Mouse (Mus musculus): ENCODE measurements around the gene Arhgap15. TPM values are rescaled to one million over a fixed set of nuclear protein-coding genes. Genes with fewer than 3 reads are reported as not detected.

The Arhgap15 gene
- polyA plus RNA-seq, 1 experiment from 2014 or later: 0.88 TPM

- H3K27me3 ChIP-seq (ENCODE audit: control insufficient read depth, insufficient read depth, low read length): no peaks in the 10 kb centered on the region
Measured at GRCm38 (mm10) chr2:43788484-43788883, 39.9 kb downstream of the Arhgap15 start.

DNA sequence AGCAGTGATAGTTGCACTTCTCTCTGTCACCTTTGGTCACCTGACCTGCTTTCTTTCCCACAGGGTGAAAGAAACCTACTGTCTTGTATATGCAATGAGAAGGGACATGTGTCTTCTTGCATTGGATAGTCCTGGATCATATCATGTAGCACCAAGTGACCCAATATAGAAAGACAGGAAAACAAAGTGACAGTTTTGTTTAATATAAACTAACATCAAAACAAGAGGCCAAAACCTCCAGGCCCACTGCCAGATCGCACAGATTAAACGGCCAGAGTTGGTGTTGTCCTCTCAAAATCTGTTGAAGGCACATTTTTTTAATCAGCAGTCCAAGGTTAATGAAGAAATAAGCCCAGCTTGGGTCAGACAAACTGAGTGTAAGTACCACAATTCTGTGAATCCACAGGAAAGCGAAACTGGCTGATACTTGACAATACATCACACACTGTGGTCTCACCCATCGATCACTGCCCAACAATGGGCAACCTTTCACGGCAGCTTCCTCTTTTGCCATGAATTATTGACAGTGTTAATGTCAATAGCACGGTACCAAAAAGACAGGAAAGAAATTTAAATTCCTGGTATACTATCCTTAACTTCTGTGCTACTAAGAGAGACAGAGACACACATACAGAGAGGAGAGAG lies 41.5 kb downstream of the Arhgap15 start:
- Histone ChIP-seq H3K9me3 (ENCODE audit: control insufficient read depth, low read depth, low read length) (no peaks in the 10 kb centered on the region), H3K4me3 (ENCODE audit: low read depth, low read length) (no peak overlapping the region), H3K4me1 (ENCODE audit: control insufficient read depth, insufficient read depth, low read length) (no peaks in the 10 kb centered on the region), H3K9ac (replicated peaks; ENCODE audit: low read depth, low read length) (no peak overlapping the region), H3K27me3 (ENCODE audit: control insufficient read depth, insufficient read depth, low read length) (no peaks in the 10 kb centered on the region), H3K36me3 (ENCODE audit: control insufficient read depth, insufficient read depth, low read length) (no peaks in the 10 kb centered on the region), H3K4me2 (replicated peaks; ENCODE audit: low read depth, low read length) (no peak overlapping the region), H3K27ac (ENCODE audit: low read length) (no peak overlapping the region)
- no peak for ATAC-seq (ENCODE audit: insufficient number of reproducible peaks, insufficient read depth, low FRiP score, low read depth)
- WGBS: 57% methylated on average over 6 of the region's 6 CpGs

More at GRCm38 (mm10) chr2:43788484-43788883, 39.9 kb downstream of the Arhgap15 start:
- H3K36me3 ChIP-seq (ENCODE audit: control insufficient read depth, insufficient read depth, low read length): no peaks in the 10 kb centered on the region
- H3K9me3 ChIP-seq (ENCODE audit: control insufficient read depth, low read depth, low read length): no peaks in the 10 kb centered on the region
- no peak for ATAC-seq (ENCODE audit: insufficient number of reproducible peaks, insufficient read depth, low FRiP score, low read depth)
- H3K4me3 ChIP-seq (ENCODE audit: low read depth, low read length): no peak overlapping the region
- H3K9ac ChIP-seq (replicated peaks; ENCODE audit: low read depth, low read length): no peak overlapping the region
- H3K4me1 ChIP-seq (ENCODE audit: control insufficient read depth, insufficient read depth, low read length): no peaks in the 10 kb centered on the region
- no peak overlapping the region for H3K4me2 ChIP-seq (replicated peaks; ENCODE audit: low read depth, low read length)
- H3K27ac ChIP-seq (ENCODE audit: low read length): no peak overlapping the region
- WGBS: 37% methylated on average over 8 of the region's 8 CpGs

- WGBS: 48% methylated on average over 6 of the region's 6 CpGs
- Histone ChIP-seq H3K27me3 (ENCODE audit: control insufficient read depth, insufficient read depth, low read length) (no peaks in the 10 kb centered on the region), H3K9me3 (ENCODE audit: control insufficient read depth, low read depth, low read length) (no peaks in the 10 kb centered on the region), H3K4me2 (replicated peaks; ENCODE audit: low read depth, low read length) (no peak overlapping the region), H3K4me1 (ENCODE audit: control insufficient read depth, insufficient read depth, low read length) (no peaks in the 10 kb centered on the region), H3K4me3 (ENCODE audit: low read depth, low read length) (no peak overlapping the region), H3K9ac (replicated peaks; ENCODE audit: low read depth, low read length) (no peak overlapping the region), H3K27ac (ENCODE audit: low read length) (no peak overlapping the region), H3K36me3 (ENCODE audit: control insufficient read depth, insufficient read depth, low read length) (no peaks in the 10 kb centered on the region)
- ATAC-seq (ENCODE audit: insufficient number of reproducible peaks, insufficient read depth, low FRiP score, low read depth): no peak
Measured at GRCm38 (mm10) chr2:43791575-43791974, 43.0 kb downstream of the Arhgap15 start.

- Histone ChIP-seq H3K4me1 (ENCODE audit: control insufficient read depth, insufficient read depth, low read length) (no peaks in the 10 kb centered on the region), H3K27ac (ENCODE audit: low read length) (no peak overlapping the region), H3K4me2 (replicated peaks; ENCODE audit: low read depth, low read length) (no peak overlapping the region), H3K27me3 (ENCODE audit: control insufficient read depth, insufficient read depth, low read length) (no peaks in the 10 kb centered on the region), H3K9me3 (ENCODE audit: control insufficient read depth, low read depth, low read length) (no peaks in the 10 kb centered on the region), H3K4me3 (ENCODE audit: low read depth, low read length) (no peak overlapping the region), H3K9ac (replicated peaks; ENCODE audit: low read depth, low read length) (no peak overlapping the region), H3K36me3 (ENCODE audit: control insufficient read depth, insufficient read depth, low read length) (no peaks in the 10 kb centered on the region)
- 59% methylated on average over 3 of the region's 3 CpGs for WGBS
- ATAC-seq (ENCODE audit: insufficient number of reproducible peaks, insufficient read depth, low FRiP score, low read depth): no peak
Measured at GRCm38 (mm10) chr2:43793105-43793504, 44.5 kb downstream of the Arhgap15 start.

DNA sequence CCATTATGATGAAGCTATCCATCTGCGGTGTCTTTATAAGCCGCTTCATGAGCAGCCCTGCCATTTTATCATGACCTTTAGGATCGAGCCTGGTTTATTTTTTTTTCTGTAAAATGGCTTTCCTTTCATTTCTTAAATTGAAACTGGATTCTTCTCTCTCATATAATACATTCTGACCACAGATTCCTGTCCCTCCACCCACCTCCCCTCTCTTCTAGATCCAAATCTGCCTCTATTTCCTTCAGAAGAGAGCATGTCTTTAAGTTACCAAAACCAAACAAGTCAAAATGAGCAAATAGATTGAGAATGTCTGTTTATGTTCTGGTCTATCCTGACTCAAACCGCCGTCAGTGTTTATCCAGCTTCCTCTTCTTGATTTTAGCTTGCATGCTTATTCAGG lies 46.1 kb downstream of the Arhgap15 start:
- no peak overlapping the region for H3K4me3 ChIP-seq (ENCODE audit: low read depth, low read length)
- no peaks in the 10 kb centered on the region for H3K27me3 ChIP-seq (ENCODE audit: control insufficient read depth, insufficient read depth, low read length)
- ATAC-seq (ENCODE audit: insufficient number of reproducible peaks, insufficient read depth, low FRiP score, low read depth): no peak
- no peak overlapping the region for H3K27ac ChIP-seq (ENCODE audit: low read length)
- no peak overlapping the region for H3K4me2 ChIP-seq (replicated peaks; ENCODE audit: low read depth, low read length)
- no peaks in the 10 kb centered on the region for H3K9me3 ChIP-seq (ENCODE audit: control insufficient read depth, low read depth, low read length)
- WGBS: 79% methylated on average over 5 of the region's 5 CpGs
- no peaks in the 10 kb centered on the region for H3K4me1 ChIP-seq (ENCODE audit: control insufficient read depth, insufficient read depth, low read length)
- no peaks in the 10 kb centered on the region for H3K36me3 ChIP-seq (ENCODE audit: control insufficient read depth, insufficient read depth, low read length)
- no peak overlapping the region for H3K9ac ChIP-seq (replicated peaks; ENCODE audit: low read depth, low read length)

DNA sequence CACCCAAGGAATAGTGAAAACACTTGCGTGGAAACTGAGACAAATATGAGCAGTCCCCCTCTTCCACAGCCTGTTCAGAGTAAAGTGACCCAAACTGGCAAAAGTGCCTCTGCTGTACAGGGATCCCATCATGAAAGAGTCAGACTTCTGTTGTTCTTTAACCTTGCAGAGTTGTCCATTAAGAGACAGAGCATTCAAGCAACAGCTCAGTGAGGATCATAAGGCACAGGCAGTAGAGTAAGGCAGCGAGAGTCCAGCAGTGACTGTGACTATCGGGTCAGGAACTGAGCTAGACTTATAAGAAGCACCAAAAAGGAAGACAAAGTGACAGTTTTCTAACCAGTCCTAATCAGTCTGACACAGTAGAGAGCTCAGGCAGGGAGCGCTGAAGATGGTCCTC lies 47.8 kb downstream of the Arhgap15 start:
- no peak overlapping the region for H3K9ac ChIP-seq (replicated peaks; ENCODE audit: low read depth, low read length)
- H3K9me3 ChIP-seq (ENCODE audit: control insufficient read depth, low read depth, low read length): no peaks in the 10 kb centered on the region
- H3K36me3 ChIP-seq (ENCODE audit: control insufficient read depth, insufficient read depth, low read length): no peaks in the 10 kb centered on the region
- WGBS: 96% methylated on average over 4 of the region's 4 CpGs
- H3K4me3 ChIP-seq (ENCODE audit: low read depth, low read length): no peak overlapping the region
- ATAC-seq (ENCODE audit: insufficient number of reproducible peaks, insufficient read depth, low FRiP score, low read depth): no peak
- H3K27ac ChIP-seq (ENCODE audit: low read length): no peak overlapping the region
- no peaks in the 10 kb centered on the region for H3K4me1 ChIP-seq (ENCODE audit: control insufficient read depth, insufficient read depth, low read length)
- H3K4me2 ChIP-seq (replicated peaks; ENCODE audit: low read depth, low read length): no peak overlapping the region
- no peaks in the 10 kb centered on the region for H3K27me3 ChIP-seq (ENCODE audit: control insufficient read depth, insufficient read depth, low read length)

DNA sequence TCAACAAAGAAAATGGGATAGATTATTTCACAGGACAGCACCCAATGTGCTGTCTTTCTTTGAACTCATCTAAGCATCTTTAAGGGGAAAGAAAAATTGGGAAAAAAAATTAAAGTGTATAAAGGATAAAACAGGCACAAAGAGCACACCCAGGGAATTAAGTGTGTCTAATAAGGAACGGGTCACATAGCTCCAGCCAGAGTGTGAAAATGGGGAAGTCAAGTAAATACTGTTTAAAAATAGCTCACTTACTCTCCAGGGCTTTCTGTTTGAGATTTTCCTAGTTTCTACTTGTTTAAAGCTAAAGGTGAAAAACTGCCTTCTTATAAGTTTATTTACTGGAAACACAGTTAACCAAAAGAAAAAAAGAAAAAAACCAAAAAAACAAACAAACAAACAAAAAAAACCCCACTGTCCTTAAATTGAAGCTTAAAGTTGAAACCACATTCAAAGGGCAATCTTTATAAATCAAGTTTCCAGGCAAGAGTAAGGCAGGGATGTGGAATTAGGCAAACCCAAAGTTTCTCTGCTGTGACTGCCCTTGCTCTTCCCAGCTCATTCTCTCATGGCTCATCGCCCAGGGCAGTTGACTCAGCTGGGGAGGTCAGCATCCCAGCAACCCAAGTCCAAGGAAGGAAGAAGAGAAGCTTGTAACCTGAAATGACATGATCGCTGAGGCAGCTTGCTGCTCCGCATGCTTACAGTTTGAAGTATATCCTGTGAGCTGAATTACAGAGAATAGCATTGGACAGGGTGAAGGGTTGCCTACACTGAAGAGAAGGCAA lies 57.5 kb downstream of the Arhgap15 start:
- 72% methylated on average over 4 of the region's 4 CpGs for WGBS
- ATAC-seq (ENCODE audit: insufficient number of reproducible peaks, insufficient read depth, low FRiP score, low read depth): no peak
- H3K9ac ChIP-seq (replicated peaks; ENCODE audit: low read depth, low read length): no peak overlapping the region

GRCm38 (mm10) chr2:43815896-43816787 lies 67.5 kb downstream of the Arhgap15 start:
- Histone ChIP-seq H3K4me3 (ENCODE audit: low read depth, low read length) (no peak overlapping the region), H3K36me3 (ENCODE audit: control insufficient read depth, insufficient read depth, low read length) (no peaks in the 10 kb centered on the region), H3K27ac (ENCODE audit: low read length) (no peak overlapping the region), H3K4me1 (ENCODE audit: control insufficient read depth, insufficient read depth, low read length) (no peaks in the 10 kb centered on the region), H3K9ac (replicated peaks; ENCODE audit: low read depth, low read length) (no peak overlapping the region), H3K27me3 (ENCODE audit: control insufficient read depth, insufficient read depth, low read length) (no peaks in the 10 kb centered on the region), H3K9me3 (ENCODE audit: control insufficient read depth, low read depth, low read length) (no peaks in the 10 kb centered on the region), H3K4me2 (replicated peaks; ENCODE audit: low read depth, low read length) (no peak overlapping the region)
- ATAC-seq (ENCODE audit: insufficient number of reproducible peaks, insufficient read depth, low FRiP score, low read depth): no peak
- WGBS: 76% methylated on average over 12 of the region's 12 CpGs

More for the DNA sequence above, 57.5 kb downstream of the Arhgap15 start:
- Histone ChIP-seq H3K27ac (ENCODE audit: low read length) (no peak overlapping the region), H3K27me3 (ENCODE audit: control insufficient read depth, insufficient read depth, low read length) (no peaks in the 10 kb centered on the region), H3K9me3 (ENCODE audit: control insufficient read depth, low read depth, low read length) (no peaks in the 10 kb centered on the region), H3K4me1 (ENCODE audit: control insufficient read depth, insufficient read depth, low read length) (no peaks in the 10 kb centered on the region), H3K4me3 (ENCODE audit: low read depth, low read length) (no peak overlapping the region), H3K36me3 (ENCODE audit: control insufficient read depth, insufficient read depth, low read length) (no peaks in the 10 kb centered on the region), H3K4me2 (replicated peaks; ENCODE audit: low read depth, low read length) (no peak overlapping the region)
